Mouse (Mus musculus) heart, embryonic 11.5 days (tissue): ENCODE results near the gene Gm20425. TPM values are rescaled to one million over a fixed set of nuclear protein-coding genes. Genes with fewer than 3 reads are reported as not detected.

Experiments
- ATAC-seq: fragments of 200-750 bp; cut with Nextera tagmentation; replicated peaks from 2 replicates; pipeline ENCODE4 v1.8.0; 2017; ENCODE audit warnings: moderate library complexity; ENCODE audit not compliant: insufficient number of reproducible peaks, low FRiP score, low TSS enrichment
- H3K27ac ChIP-seq: fragments of 300-500 bp; sonication (generic); 2 replicates; pipeline ENCODE4 v1.5.1; 2014; ENCODE audit warnings: mild to moderate bottlenecking, low read depth, low read length
- H3K27me3 ChIP-seq: fragments of 300-500 bp; sonication (generic); 2 replicates; pipeline ENCODE4 v1.6.1; 2014; ENCODE audit warnings: mild to moderate bottlenecking, low read length, mixed read lengths; ENCODE audit not compliant: control insufficient read depth, insufficient read depth
- H3K36me3 ChIP-seq: fragments of 300-500 bp; sonication (generic); 2 replicates; pipeline ENCODE4 v1.6.1; 2014; ENCODE audit warnings: mild to moderate bottlenecking, low read length, moderate library complexity, mixed read lengths; ENCODE audit not compliant: control insufficient read depth, insufficient read depth
- H3K4me1 ChIP-seq: fragments of 300-500 bp; sonication (generic); 2 replicates; pipeline ENCODE4 v1.6.1; 2014; ENCODE audit warnings: low read length; ENCODE audit not compliant: control insufficient read depth, insufficient read depth
- H3K4me2 ChIP-seq: fragments of 300-500 bp; sonication (generic); 2 replicates; pipeline ENCODE4 v1.6.1; 2014; ENCODE audit warnings: mild to moderate bottlenecking, moderate library complexity
- H3K4me3 ChIP-seq: fragments of 300-500 bp; sonication (generic); 2 replicates; pipeline ENCODE4 v1.5.1; 2014; ENCODE audit warnings: low read depth, low read length
- H3K9ac ChIP-seq: fragments of 300-500 bp; sonication (generic); 2 replicates; pipeline ENCODE4 v1.6.1; 2014; ENCODE audit warnings: mild to moderate bottlenecking, low read depth, low read length, moderate library complexity
- H3K9me3 ChIP-seq: fragments of 300-500 bp; sonication (generic); replicated peaks from 2 replicates; pipeline ENCODE4 v1.6.1; 2016; ENCODE audit warnings: low read length; ENCODE audit not compliant: control insufficient read depth
- WGBS: fragments of 180-500 bp; shearing (Covaris S2); extraction: QIAGEN DNeasy Blood & Tissue Kit; methylation state at CpG from one replicate; pipeline ENCODE4 v1.1.7; 2014; ENCODE audit not compliant: insufficient replicate concordance; 5-methylcytosine and 5-hydroxymethylcytosine counted together
- polyA plus RNA-seq: library from polyadenylated mRNA; unstranded; fragments of >200 nt; fragmentation: Nextera tagmentation; extraction: Ambion mirVana; gene quantifications from 2 replicates; pipeline ENCODE4 v1.2.1, GENCODE M21; 2014

Gm20425 gene
- polyA plus RNA-seq, 1 experiment from 2014 or later = 2.0 TPM

DNA sequence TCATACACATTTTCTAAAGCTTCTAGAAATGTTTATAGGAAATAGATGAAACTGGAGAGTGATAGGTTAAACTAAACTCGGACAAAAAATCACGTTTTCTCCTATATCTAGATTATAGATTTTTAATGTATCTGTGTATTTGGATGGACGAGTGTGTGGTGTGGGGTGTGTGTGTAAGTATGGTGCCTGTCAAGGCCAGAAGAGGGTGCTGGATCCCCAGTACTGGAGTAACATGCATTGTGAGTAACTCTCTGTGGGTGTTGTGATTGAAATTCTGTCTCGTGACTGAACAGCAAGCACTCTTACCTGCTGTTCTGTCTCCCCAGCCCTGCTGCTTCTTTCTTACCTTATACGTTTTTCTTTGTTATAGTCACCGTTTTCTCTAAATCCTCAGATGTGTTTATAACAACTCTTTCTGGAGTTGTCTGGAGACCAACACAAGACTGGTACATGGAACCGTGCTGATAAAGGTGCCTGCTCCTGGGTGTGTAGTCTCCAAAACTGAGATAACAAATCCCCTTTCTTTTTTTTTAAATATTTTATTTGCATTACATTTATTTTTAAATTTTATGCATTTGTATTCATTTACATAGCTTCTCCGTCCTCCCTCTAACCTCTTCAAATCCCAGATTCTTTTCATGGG, 16.5 kb upstream of the Gm20425 start:
- WGBS = 75% methylated on average over 8 of the region's 8 CpGs
- H3K9ac ChIP-seq = no peak overlapping the region
- no peak overlapping the region for H3K27ac ChIP-seq
- H3K36me3 ChIP-seq = no peaks in the 10 kb centered on the region
- no peak overlapping the region for H3K4me2 ChIP-seq
- no peaks in the 10 kb centered on the region for H3K27me3 ChIP-seq
- no peaks in the 10 kb centered on the region for H3K9me3 ChIP-seq
- H3K4me1 ChIP-seq = peaks cover 7% of the 10 kb centered on the region
- H3K4me3 ChIP-seq = no peak overlapping the region
- no peak for ATAC-seq

- no peak for ATAC-seq
- H3K4me3 ChIP-seq = no peak overlapping the region
- H3K27ac ChIP-seq = no peak overlapping the region
- H3K9ac ChIP-seq = no peak overlapping the region
- H3K36me3 ChIP-seq = no peaks in the 10 kb centered on the region
- 89% methylated on average over 4 of the region's 4 CpGs for WGBS
- H3K4me1 ChIP-seq = peaks cover 4% of the 10 kb centered on the region; the same call in 1 of the 2 replicates
- H3K9me3 ChIP-seq = no peaks in the 10 kb centered on the region
- no peak overlapping the region for H3K4me2 ChIP-seq
- no peaks in the 10 kb centered on the region; the same call in 1 of the 2 replicates for H3K27me3 ChIP-seq
Measured at GRCm38 (mm10) chr9:103243640-103244039, 13.5 kb upstream of the Gm20425 start.

DNA sequence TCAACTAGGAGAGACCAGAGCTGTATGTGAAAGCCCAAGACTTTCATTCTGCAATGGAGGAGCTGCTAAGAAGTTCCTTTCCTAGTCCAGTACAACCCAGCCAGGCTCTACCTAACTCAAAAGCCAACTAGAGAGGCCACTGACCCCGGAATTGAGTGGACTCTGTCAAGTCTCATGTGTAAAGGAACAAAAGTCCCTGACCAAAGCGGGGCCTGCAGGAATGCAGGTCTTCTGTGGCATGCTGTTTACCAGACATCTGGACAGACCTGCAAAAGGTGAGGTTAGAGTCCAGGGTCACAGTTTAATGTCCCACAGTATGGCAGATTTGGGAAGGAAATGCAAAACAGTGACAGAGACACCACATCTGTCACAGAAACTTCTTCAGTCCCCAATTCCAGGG, 11.1 kb upstream of the Gm20425 start:
- Histone ChIP-seq H3K36me3 (no peaks in the 10 kb centered on the region), H3K4me1 (no peaks in the 10 kb centered on the region), H3K9ac (no peak overlapping the region), H3K9me3 (no peaks in the 10 kb centered on the region), H3K4me2 (no peak overlapping the region), H3K4me3 (no peak overlapping the region), H3K27ac (no peak overlapping the region), H3K27me3 (no peaks in the 10 kb centered on the region; the same call in 1 of the 2 replicates)
- no peak for ATAC-seq
- 72% methylated on average over 2 of the region's 2 CpGs for WGBS

- 88% methylated on average over 6 of the region's 6 CpGs for WGBS
- no peak for ATAC-seq
Measured at GRCm38 (mm10) chr9:103239471-103239870, 9.4 kb upstream of the Gm20425 start.

DNA sequence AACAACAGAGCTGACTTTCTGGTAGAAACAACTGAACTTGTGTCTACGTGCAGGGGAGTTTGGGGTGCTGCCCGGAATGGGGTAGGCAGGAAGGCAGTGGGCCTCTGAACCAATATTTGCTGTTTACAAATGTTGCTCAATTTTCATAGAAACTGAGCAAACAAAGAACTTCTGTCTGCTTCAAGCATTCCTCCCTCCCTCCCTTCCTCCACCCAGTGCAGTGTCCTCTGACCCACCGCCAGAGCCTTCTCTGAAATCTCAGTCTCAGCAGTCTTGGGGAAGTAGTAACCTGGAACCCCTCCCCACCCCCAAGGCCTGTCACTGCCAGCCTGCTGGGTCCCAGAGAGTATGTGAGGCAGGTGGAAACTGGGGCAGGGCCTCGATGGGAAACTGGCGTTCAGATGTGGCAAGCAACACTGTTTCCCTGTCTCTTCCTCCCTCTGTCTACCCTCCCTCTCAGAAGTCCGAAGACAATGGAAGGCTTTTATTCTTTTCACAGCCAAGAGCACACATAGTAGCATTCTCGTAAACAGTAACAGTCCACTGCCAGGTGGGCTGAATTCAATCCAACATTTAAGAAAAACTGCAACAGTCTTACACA, 4.6 kb upstream of the Gm20425 start:
- 0 out of 2 replicates have a peak, but pooled peaks cover 2% of the 10 kb centered on the region for H3K4me1 ChIP-seq
- H3K4me2 ChIP-seq = no peak overlapping the region
- H3K27me3 ChIP-seq = no peaks in the 10 kb centered on the region
- ATAC-seq = no peak
- no peak overlapping the region for H3K9ac ChIP-seq
- 56% methylated on average over 7 of the region's 7 CpGs for WGBS
- H3K36me3 ChIP-seq = no peaks in the 10 kb centered on the region
- no peaks in the 10 kb centered on the region for H3K9me3 ChIP-seq
- no peak overlapping the region for H3K4me3 ChIP-seq
- no peak overlapping the region for H3K27ac ChIP-seq

More at GRCm38 (mm10) chr9:103239471-103239870, 9.4 kb upstream of the Gm20425 start:
- Histone ChIP-seq H3K4me1 (no peaks in the 10 kb centered on the region), H3K36me3 (no peaks in the 10 kb centered on the region), H3K4me2 (no peak overlapping the region), H3K27me3 (no peaks in the 10 kb centered on the region; the same call in 1 of the 2 replicates), H3K9ac (no peak overlapping the region), H3K9me3 (no peaks in the 10 kb centered on the region), H3K27ac (no peak overlapping the region), H3K4me3 (no peak overlapping the region)

- Histone ChIP-seq H3K4me2 (no peak overlapping the region), H3K27me3 (no peaks in the 10 kb centered on the region), H3K27ac (no peak overlapping the region), H3K4me1 (0 out of 2 replicates have a peak, but pooled peaks cover 2% of the 10 kb centered on the region), H3K9me3 (no peaks in the 10 kb centered on the region), H3K9ac (no peak overlapping the region), H3K36me3 (no peaks in the 10 kb centered on the region), H3K4me3 (no peak overlapping the region)
- no peak for ATAC-seq
- 53% methylated on average over 7 of the region's 7 CpGs for WGBS
Measured at GRCm38 (mm10) chr9:103234059-103234458, 4.0 kb upstream of the Gm20425 start.

GRCm38 (mm10) chr9:103233006-103233395, 2.9 kb upstream of the Gm20425 start:
- Histone ChIP-seq H3K27ac (no peak overlapping the region), H3K27me3 (no peaks in the 10 kb centered on the region), H3K9me3 (no peaks in the 10 kb centered on the region), H3K9ac (no peak overlapping the region), H3K4me3 (no peak overlapping the region), H3K36me3 (no peaks in the 10 kb centered on the region), H3K4me1 (0 out of 2 replicates have a peak, but pooled peaks cover 2% of the 10 kb centered on the region), H3K4me2 (no peak overlapping the region)
- whole genome bisulfite sequencing = 50% methylated on average over 7 of the region's 7 CpGs
- no peak for ATAC-seq

- no peak for ATAC-seq
- 83% methylated on average over 7 of the region's 7 CpGs for WGBS
Measured at GRCm38 (mm10) chr9:103232232-103233005, 2.3 kb upstream of the Gm20425 start.

More at GRCm38 (mm10) chr9:103232232-103233005, 2.3 kb upstream of the Gm20425 start:
- H3K9ac ChIP-seq = no peak overlapping the region
- H3K36me3 ChIP-seq = no peaks in the 10 kb centered on the region
- no peak overlapping the region for H3K4me2 ChIP-seq
- H3K4me3 ChIP-seq = no peak overlapping the region
- H3K4me1 ChIP-seq = 0 out of 2 replicates have a peak, but pooled peaks cover 2% of the 10 kb centered on the region
- no peak overlapping the region for H3K27ac ChIP-seq
- H3K9me3 ChIP-seq = no peaks in the 10 kb centered on the region
- H3K27me3 ChIP-seq = no peaks in the 10 kb centered on the region
